Mouse (Mus musculus): Measurements from ENCODE around the gene Ing2.

The Ing2 gene

GRCm38 (mm10) chr8:47674777-47675710, at the start of gene Ing2:
Gene Ing2, minus strand, starts transcription at chr8:47675556.
- peak; percentile 100 for DNase-seq

GRCm38 (mm10) chr8:47721609-47722008, 46.3 kb upstream of the Ing2 start:
- no peak for DNase-seq

- DNase-seq, result no peak
Observed at GRCm38 (mm10) chr8:47718641-47719040, 43.3 kb upstream of the Ing2 start.

- DNase-seq, result peak; percentile 94
Observed at GRCm38 (mm10) chr8:47713761-47714745, 38.7 kb upstream of the Ing2 start, which contains the start of gene Cdkn2aip. Gene Cdkn2aip, minus strand, starts transcription at chr8:47713932.

- peak; percentile 18 for DNase-seq
Observed at GRCm38 (mm10) chr8:47713171-47713663, 37.9 kb upstream of the Ing2 start.

- DNase-seq, result no peak
Observed at GRCm38 (mm10) chr8:47708106-47708505, 32.8 kb upstream of the Ing2 start.

- no peak for DNase-seq
Observed at GRCm38 (mm10) chr8:47706746-47707145, 31.4 kb upstream of the Ing2 start.

GRCm38 (mm10) chr8:47702333-47702732, 27.0 kb upstream of the Ing2 start:
- DNase-seq, result no peak

- DNase-seq, result no peak
Observed at GRCm38 (mm10) chr8:47697696-47698095, 22.3 kb upstream of the Ing2 start.

- DNase-seq, result peak; percentile 53
Observed at GRCm38 (mm10) chr8:47695431-47696105, 20.2 kb upstream of the Ing2 start.

GRCm38 (mm10) chr8:47693119-47693518, 17.8 kb upstream of the Ing2 start:
- DNase-seq, result peak; percentile 63

- DNase-seq, result no peak
Observed at GRCm38 (mm10) chr8:47691831-47692230, 16.5 kb upstream of the Ing2 start.

GRCm38 (mm10) chr8:47691303-47691702, 15.9 kb upstream of the Ing2 start:
- DNase-seq, result no peak

GRCm38 (mm10) chr8:47690674-47691078, 15.3 kb upstream of the Ing2 start:
- DNase-seq, result no peak

- no peak for DNase-seq
Observed at GRCm38 (mm10) chr8:47689704-47690326, 14.5 kb upstream of the Ing2 start.

- DNase-seq, result no peak
Observed at GRCm38 (mm10) chr8:47684441-47684840, 9.1 kb upstream of the Ing2 start.

GRCm38 (mm10) chr8:47683994-47684393, 8.6 kb upstream of the Ing2 start:
- DNase-seq, result no peak

- DNase-seq, result no peak
Observed at GRCm38 (mm10) chr8:47680306-47680705, 5.0 kb upstream of the Ing2 start.

GRCm38 (mm10) chr8:47679603-47680002, 4.2 kb upstream of the Ing2 start:
- no peak for DNase-seq

- DNase-seq, result no peak
Observed at GRCm38 (mm10) chr8:47676631-47677030, 1.3 kb upstream of the Ing2 start.

- no peak for DNase-seq
Observed at GRCm38 (mm10) chr8:47676224-47676623, 868 bp upstream of the Ing2 start.

- DNase-seq, result peak; percentile 51
Observed at GRCm38 (mm10) chr8:47675786-47676185, 430 bp upstream of the Ing2 start.

All from layer of hippocampus, adult 9-11 months (tissue).